Mouse (Mus musculus) lung, adult 2 months (tissue): ENCODE results near the gene Gipc3. TPM values are rescaled to one million over a fixed set of nuclear protein-coding genes. Genes with fewer than 3 reads are reported as not detected.

ENCODE experiments used
- DNase-seq: peaks from one replicate; pipeline ENCODE4 v3.0.0; 2022
- H3K4me1 ChIP-seq: fragments of 200-500 bp; 2 replicates; pipeline ENCODE4 v1.6.1; 2011; ENCODE audit warnings: low read length; ENCODE audit not compliant: control insufficient read depth, insufficient read depth
- H3K4me3 ChIP-seq: fragments of 200-500 bp; replicated peaks from 2 replicates; pipeline ENCODE3; 2011; ENCODE audit warnings: low read depth, mild to moderate bottlenecking, control low read depth, low read length; ENCODE audit errors: extremely low read depth
- CTCF ChIP-seq: fragments of 200-500 bp; IDR thresholded peaks from 2 replicates; pipeline ENCODE4 v1.5.1; 2011; ENCODE audit warnings: mild to moderate bottlenecking, low read length, control low read depth; ENCODE audit not compliant: insufficient read depth
- POLR2A ChIP-seq: fragments of 200-500 bp; IDR thresholded peaks from 2 replicates; pipeline ENCODE4 v1.6.1; 2011; ENCODE audit warnings: low read depth, mild to moderate bottlenecking, control low read depth, low read length, borderline replicate concordance; ENCODE audit errors: extremely low read depth
- WGBS: fragments of 180-500 bp; shearing (Covaris S2); methylation state at CpG from one replicate; pipeline ENCODE4 v1.1.7; 2018; 5-methylcytosine and 5-hydroxymethylcytosine counted together
- polyA plus RNA-seq: library from polyadenylated mRNA; depleted of rRNA; stranded (reverse); fragments of >200 nt; gene quantifications from 2 replicates; pipeline ENCODE4 v1.2.3, GENCODE M21; 2012; rRNA removed

The Gipc3 gene
- 10.3 and 11.2 TPM in 2 replicates for polyA plus RNA-seq

DNA sequence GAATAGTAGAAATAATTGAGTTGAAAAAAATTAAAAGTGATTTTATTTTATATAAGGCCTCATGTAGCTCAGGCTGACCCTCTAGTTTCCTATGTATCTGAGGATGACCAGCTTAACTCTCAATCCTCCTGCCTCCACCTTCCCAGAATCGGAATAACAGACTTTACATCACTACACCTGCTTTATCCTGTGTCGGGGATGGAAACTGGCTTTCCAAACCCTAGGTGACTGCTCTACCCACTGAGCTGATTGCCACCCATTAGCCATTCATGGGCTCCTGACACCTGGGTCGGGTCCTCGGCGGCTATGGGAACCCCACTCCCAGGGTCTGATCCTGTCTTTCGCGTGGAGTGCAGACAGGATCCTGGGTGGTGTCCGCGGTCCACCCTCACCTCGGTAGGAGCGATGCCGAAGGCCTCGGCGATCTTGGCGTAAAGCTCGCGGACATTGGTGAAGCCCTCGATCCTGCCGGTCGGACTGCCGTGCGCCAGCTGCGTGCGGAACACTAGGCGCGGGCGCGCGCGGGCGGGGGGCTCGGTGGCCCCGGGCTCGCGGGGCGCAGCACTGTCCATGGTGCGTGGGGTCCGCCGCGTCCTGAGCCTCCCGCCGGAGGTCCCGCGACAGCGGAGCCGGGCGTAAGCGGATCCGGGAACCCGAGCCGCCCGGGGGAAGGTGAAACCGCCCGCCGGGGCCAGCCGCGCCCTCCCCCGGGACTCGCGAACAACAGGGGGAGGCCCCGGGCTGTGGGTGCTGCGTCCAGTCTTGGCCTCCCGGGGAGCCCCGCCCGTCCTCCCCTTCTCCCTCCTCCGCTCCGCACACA lies at the start of gene Gipc3:
Gipc3 (minus strand) TSS at position 581 of the 820 bp plus-strand sequence.
- peak within 1 kb of the TSS; percentile 64 for H3K4me3 ChIP-seq
- DNase-seq = no peak
- WGBS = 4% methylated on average over 65 of the region's 67 CpGs
- TF ChIP-seq CTCF (no peak), POLR2A (no peak)
- peaks cover 3% of the 10 kb centered on the region; the same call in 1 of the 2 replicates for H3K4me1 ChIP-seq

DNA sequence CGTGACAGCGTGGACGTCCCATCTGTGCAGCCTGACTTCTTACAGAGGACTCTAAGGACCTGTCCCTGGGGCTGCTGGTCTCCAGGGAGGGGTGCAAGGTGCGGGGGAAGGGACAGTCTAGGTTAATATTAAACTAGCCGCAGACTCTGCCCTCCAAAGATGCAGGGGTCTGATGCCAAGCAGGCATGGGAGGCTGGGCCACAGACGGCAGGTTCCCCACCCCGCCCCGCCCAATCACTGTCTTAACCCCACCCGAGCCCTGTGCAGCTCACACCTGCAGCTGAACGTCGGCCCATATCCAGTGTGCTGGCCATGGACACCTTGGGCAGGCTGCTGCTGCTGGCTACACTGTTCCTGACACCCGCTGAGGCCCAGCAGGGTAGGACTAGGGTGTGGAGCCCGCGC lies 49.7 kb upstream of the Gipc3 start, which contains the start of gene Smim24:
Smim24 (plus strand) TSS at position 271 of the 405 bp plus-strand sequence.
- 52% methylated on average over 14 of the region's 14 CpGs for WGBS
- Histone ChIP-seq H3K4me3 (peak within 1 kb of the TSS; percentile 19), H3K4me1 (peaks cover 14% of the 10 kb centered on the region)
- DNase-seq = no peak
- no peak for TF ChIP-seq CTCF
- TF ChIP-seq POLR2A = no peak

DNA sequence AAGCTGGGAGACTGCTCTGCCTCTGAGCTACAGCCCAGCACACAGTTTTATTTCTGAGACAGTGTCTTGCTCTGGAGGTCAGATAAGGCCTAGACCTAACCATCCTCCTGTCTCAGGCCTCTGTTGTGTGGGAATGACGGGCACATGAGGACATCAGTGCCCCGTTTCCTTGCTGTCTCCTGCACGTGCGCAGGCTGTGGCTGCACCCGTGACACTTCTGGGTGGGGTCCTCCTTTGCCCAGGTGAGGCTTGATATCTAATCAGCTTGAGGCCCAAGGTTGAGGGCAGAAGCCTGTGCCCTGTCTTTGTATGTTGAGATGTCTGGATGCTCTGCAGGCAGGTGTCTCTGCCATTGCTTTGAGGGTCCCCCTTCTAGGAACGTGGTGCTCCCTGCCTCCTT lies 49.2 kb upstream of the Gipc3 start:
- TF ChIP-seq CTCF = no peak
- no peak for TF ChIP-seq POLR2A
- 81% methylated on average over 6 of the region's 6 CpGs for WGBS
- peaks cover 14% of the 10 kb centered on the region for H3K4me1 ChIP-seq
- DNase-seq = no peak
- no peak overlapping the region for H3K4me3 ChIP-seq

DNA sequence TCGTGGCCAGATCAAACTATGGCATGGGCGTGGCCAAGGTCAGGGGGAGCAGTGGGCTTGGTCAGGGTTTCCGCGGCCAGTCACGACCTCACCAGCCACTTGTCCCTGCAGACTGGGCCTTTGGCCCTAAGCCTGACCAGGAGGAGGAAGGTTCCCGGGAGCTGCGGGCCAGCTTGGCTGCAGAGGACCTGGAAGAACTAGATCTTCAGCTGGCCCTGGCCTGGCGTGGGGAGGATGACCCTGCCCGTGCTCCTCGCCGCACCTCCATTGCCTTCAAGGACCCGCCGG lies 47.6 kb upstream of the Gipc3 start:
- TF ChIP-seq POLR2A (no peak), CTCF (no peak)
- WGBS = 84% methylated on average over 13 of the region's 13 CpGs
- DNase-seq = no peak
- H3K4me1 ChIP-seq = peaks cover 14% of the 10 kb centered on the region
- H3K4me3 ChIP-seq = no peak overlapping the region

DNA sequence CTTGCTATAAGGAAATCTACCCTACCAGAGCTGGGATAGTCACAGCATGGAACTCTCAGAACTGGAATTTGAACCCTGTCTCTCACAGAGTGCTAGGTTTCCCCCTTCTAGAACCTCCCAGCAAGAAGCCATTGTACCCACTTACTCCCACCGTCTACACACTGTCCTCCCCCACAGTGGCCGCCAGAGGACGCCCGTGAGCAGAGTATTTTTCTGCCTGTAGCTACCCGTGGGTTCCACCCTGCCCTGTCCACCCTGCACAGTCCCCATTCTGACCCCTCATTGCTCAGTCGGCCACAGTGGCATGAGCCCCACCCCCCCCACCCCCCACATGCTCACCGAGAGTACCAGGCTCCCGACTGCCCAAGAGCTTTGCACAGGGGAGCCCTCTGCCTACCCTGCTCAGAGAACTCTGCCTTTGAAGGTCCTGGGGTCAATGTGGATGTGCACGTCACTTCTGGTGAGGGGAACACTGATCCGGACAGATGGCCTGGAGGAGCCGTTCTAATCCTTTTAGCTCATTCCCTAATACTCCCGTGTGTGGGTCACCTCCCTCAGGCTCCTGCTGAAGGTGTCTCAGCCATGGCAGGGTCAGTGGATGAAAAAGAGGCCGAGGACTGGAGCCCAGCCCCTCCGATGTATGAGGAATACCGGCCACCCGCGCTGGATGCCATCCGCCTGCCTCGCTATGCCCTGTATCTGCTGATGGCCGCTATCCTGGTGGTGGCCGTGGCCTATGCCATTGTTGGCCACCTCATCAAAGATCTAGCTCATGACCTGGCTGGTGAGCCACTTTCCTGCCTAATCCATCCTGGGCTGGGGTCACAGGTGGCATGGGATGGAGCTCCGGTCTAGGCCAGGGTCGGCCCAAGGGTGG lies 47.0 kb upstream of the Gipc3 start:
- Histone ChIP-seq H3K4me1 (peaks cover 18% of the 10 kb centered on the region), H3K4me3 (no peak overlapping the region)
- peak; percentile 80 for DNase-seq
- 59% methylated on average over 23 of the region's 23 CpGs for WGBS
- TF ChIP-seq CTCF (peak; percentile 94), POLR2A (no peak)

DNA sequence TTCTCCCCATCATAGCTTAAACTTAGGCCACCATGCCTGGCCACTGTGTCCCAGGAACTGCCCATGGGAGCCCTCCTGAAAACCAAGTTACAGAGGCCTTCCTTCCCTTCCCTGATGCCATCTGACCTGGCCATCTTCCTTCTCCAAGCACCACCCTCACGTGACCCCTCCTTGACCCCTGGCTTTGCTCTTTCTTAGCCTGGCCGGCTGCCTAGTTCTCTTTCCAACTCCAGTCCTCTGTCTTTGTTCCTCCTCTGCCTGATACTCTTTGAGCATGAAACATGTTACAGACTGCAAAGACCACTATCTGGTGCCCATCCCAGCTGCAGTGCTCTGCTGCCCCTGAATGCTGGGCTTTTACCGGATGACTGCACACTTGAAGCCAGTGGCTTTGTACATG lies 46.3 kb upstream of the Gipc3 start:
- WGBS = 26% methylated on average over 3 of the region's 3 CpGs
- peaks cover 20% of the 10 kb centered on the region for H3K4me1 ChIP-seq
- TF ChIP-seq POLR2A (no peak), CTCF (no peak)
- H3K4me3 ChIP-seq = no peak overlapping the region
- DNase-seq = no peak

DNA sequence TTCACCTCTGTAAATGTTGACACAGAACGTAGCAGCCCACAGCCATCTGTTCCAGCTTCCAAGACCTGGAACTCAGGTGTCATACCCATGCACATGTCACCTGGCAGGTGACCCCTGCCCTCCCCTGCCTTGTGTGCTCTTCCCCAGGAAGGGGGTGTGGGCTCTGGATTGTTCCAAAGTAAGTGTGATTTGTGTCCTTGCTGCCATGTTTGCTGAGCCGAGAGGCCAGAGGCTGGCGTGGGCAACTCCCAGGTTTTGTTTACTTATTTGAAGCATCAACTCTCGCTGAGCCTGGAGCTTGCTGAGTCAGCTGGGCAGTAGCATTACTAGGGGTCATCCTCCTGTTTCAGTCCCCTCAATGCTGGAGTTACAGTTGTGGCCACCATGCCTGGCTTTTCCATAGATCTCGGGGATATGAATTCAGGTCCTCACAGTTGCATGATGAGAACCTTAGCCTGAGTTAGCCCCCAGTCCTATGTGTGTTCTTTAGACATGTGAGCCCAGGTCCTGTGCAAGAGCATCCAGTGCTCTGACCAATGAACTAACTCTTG lies 45.5 kb upstream of the Gipc3 start, which contains the start of gene Gm48552:
Gm48552 (plus strand) TSS at position 501 of the 551 bp plus-strand sequence.
- DNase-seq = no peak
- no peak for TF ChIP-seq CTCF
- no peak for TF ChIP-seq POLR2A
- Histone ChIP-seq H3K4me3 (no peak within 1 kb of the TSS), H3K4me1 (peaks cover 17% of the 10 kb centered on the region)
- WGBS = 56% methylated on average over 5 of the region's 5 CpGs

DNA sequence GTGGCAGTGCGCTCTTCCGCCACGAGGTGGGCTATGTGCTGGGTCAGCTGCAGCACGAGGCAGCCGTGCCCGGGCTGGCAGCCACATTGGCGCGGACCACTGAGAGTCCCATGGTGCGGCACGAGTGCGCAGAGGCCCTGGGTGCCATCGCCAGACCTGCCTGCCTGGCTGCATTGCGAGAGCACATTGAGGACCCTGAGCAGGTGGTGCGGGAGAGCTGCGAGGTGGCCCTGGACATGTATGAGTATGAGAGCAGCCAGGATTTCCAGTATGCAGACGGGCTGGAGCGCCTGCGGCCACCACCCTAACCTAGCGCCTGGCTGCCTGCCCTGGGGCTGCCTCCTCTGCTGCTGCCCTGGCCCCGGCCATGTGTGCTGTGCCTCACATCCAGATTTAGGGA lies 44.6 kb upstream of the Gipc3 start:
- WGBS = 96% methylated on average over 20 of the region's 20 CpGs
- no peak for DNase-seq
- no peak for TF ChIP-seq POLR2A
- no peak for TF ChIP-seq CTCF
- H3K4me3 ChIP-seq = no peak overlapping the region
- H3K4me1 ChIP-seq = peaks cover 12% of the 10 kb centered on the region

DNA sequence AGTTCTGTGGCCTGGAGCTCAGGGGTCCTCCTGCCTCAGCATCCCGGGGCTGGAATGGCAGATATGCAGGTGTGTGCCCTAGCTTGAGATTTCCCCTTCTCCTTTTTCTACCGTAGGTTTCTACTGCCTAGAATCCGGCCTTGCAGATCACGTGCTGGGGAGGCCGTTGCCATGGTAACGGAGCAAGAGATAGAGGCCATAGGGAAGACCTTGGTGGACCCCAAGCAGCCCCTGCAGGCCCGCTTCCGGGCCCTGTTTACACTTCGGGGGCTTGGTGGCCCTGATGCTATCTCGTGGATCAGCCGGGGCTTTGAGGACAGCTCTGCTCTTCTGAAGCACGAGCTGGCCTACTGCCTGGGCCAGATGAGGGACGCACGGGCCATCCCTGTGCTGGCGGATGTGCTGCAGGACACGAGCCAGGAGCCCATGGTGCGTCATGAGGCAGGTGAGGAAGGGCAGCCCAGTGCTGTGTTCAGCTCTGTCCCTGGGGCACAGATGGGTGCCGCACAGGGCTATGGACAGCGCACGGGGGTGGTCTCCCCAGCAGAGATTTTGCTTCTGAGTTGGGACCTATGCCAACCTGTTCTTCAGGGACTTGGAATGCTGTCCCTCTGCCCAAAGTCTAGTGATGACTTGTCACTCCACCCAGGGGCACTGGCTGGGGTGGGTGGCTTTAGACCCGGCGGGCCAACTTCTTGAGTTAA lies 42.7 kb upstream of the Gipc3 start:
- peaks cover 17% of the 10 kb centered on the region for H3K4me1 ChIP-seq
- WGBS = 64% methylated on average over 22 of the region's 22 CpGs
- TF ChIP-seq POLR2A (no peak), CTCF (no peak)
- no peak for DNase-seq
- H3K4me3 ChIP-seq = no peak overlapping the region
